In genomic region chr10:80300672-80301181, GRCm38 (mm10) we compare ENCODE assay signal across 12 mouse cellular contexts. TPM values are rescaled to one million over a fixed set of nuclear protein-coding genes. Genes with fewer than 3 reads are reported as not detected.
DNase-seq lines count a peak whose midpoint lies in the region; ATAC-seq and TF ChIP-seq lines count a peak whose summit lies in the region.
"Had no signal": no experiment of that assay in that cellular context is flagged by ENCODE, and none has a peak within 500 bp of the region (broad histone marks: within the 10 kb centered on the region; RNA-seq: fewer than 3 reads in every experiment).

No protein-coding gene starts in this region.

- H3K27me3 ChIP-seq in embryonic facial prominence, embryonic 10.5 days (replicated peaks; ENCODE audit: low read depth, poor library complexity, severe bottlenecking) = peaks cover 90% of the 10 kb centered on the region
- no peaks in the 10 kb centered on the region for H3K27me3 ChIP-seq in hindbrain, embryonic 13.5 days
- H3K27me3 ChIP-seq in kidney, embryonic 16.5 days (ENCODE audit: insufficient read depth, low read length) = peaks cover 68% of the 10 kb centered on the region
- H3K27me3 ChIP-seq: Patski had no signal

- H3K9me3 ChIP-seq in embryonic facial prominence, embryonic 10.5 days = no peaks in the 10 kb centered on the region
- no peaks in the 10 kb centered on the region for H3K9me3 ChIP-seq in hindbrain, embryonic 13.5 days
- H3K9me3 ChIP-seq in kidney, embryonic 16.5 days (ENCODE audit: low read length) = no peaks in the 10 kb centered on the region
- H3K9me3 ChIP-seq: lung, embryonic 15.5 days had no signal

- TF ChIP-seq CTCF in gastrocnemius, adult 2 months (IDR thresholded peaks at IDR 0.05) = no peak

- peak overlapping the region; percentile 75; the same call in 1 of the 2 replicates for H3K27ac ChIP-seq in gastrocnemius, adult 2 months
- H3K27ac ChIP-seq in embryonic facial prominence, embryonic 10.5 days (replicated peaks) = peak overlapping the region; percentile 81
- H3K27ac ChIP-seq in hindbrain, embryonic 13.5 days = peak overlapping the region; percentile 97
- no peak overlapping the region for H3K27ac ChIP-seq in kidney, embryonic 16.5 days (ENCODE audit: low read length)
- H3K27ac ChIP-seq: lung, embryonic 15.5 days had no signal

- peak overlapping the region; percentile 99 for H3K9ac ChIP-seq in hindbrain, embryonic 13.5 days
- H3K9ac ChIP-seq in kidney, embryonic 16.5 days (replicated peaks; ENCODE audit: low read length) = no peak overlapping the region
- H3K9ac ChIP-seq: lung, embryonic 15.5 days had no signal

- peaks cover 10% of the 10 kb centered on the region for H3K36me3 ChIP-seq in embryonic facial prominence, embryonic 10.5 days (replicated peaks)
- H3K36me3 ChIP-seq in hindbrain, embryonic 13.5 days = peaks cover 39% of the 10 kb centered on the region
- H3K36me3 ChIP-seq in kidney, embryonic 16.5 days (ENCODE audit: insufficient read depth, low read length) = no peaks in the 10 kb centered on the region
- H3K36me3 ChIP-seq: lung, embryonic 15.5 days had no signal

- 18% methylated on average over 11 of the region's 11 CpGs for WGBS in embryonic facial prominence, embryonic 10.5 days
- 6% methylated on average over 11 of the region's 11 CpGs for WGBS in hindbrain, embryonic 13.5 days
- WGBS in kidney, embryonic 16.5 days = 27% methylated on average over 11 of the region's 11 CpGs

- peak overlapping the region; percentile 98 for H3K4me2 ChIP-seq in hindbrain, embryonic 13.5 days
- no peak overlapping the region for H3K4me2 ChIP-seq in kidney, embryonic 16.5 days (replicated peaks; ENCODE audit: low read depth, low read length)
- H3K4me2 ChIP-seq: lung, embryonic 15.5 days had no signal

- H3K4me1 ChIP-seq in embryonic facial prominence, embryonic 10.5 days = peaks cover 75% of the 10 kb centered on the region
- peaks cover 89% of the 10 kb centered on the region for H3K4me1 ChIP-seq in hindbrain, embryonic 13.5 days (replicated peaks)
- peaks cover 20% of the 10 kb centered on the region for H3K4me1 ChIP-seq in kidney, embryonic 16.5 days (ENCODE audit: insufficient read depth, low read length)

- ATAC-seq in hindbrain, embryonic 13.5 days (ENCODE audit: low FRiP score) = peak; percentile 85
- ATAC-seq in kidney, embryonic 16.5 days (ENCODE audit: low FRiP score, low TSS enrichment) = no peak
- ATAC-seq: Patski had no signal

- intact Hi-C loops in gastrocnemius, adult 2 months (cut with DNase I) = no loop called here

- H3K4me3 ChIP-seq in gastrocnemius, adult 2 months = no peak overlapping the region
- H3K4me3 ChIP-seq in embryonic facial prominence, embryonic 10.5 days = peak overlapping the region; percentile 56
- H3K4me3 ChIP-seq in hindbrain, embryonic 13.5 days = peak overlapping the region; percentile 69
- H3K4me3 ChIP-seq in kidney, embryonic 16.5 days (ENCODE audit: low read length) = no peak overlapping the region
- H3K4me3 ChIP-seq: lung, embryonic 15.5 days had no signal

- no peak for DNase-seq in gastrocnemius, adult 2 months
- no peak for DNase-seq in gastrocnemius, adult 8-10 months (ENCODE audit: low spot score in 2 of 2)
- DNase-seq in embryonic facial prominence, embryonic 10.5 days (ENCODE audit: low spot score) = no peak
- peak; percentile 48 for DNase-seq in neural tube, embryonic 10.5 days (ENCODE audit: extremely low spot score, low spot score)
- no peak for DNase-seq in layer of hippocampus, adult 9-10 months (ENCODE audit: low spot score)
- no peak for DNase-seq in kidney, postnatal 14 days
- DNase-seq: heart, postnatal 10 days; layer of hippocampus, postnatal 36 days had no signal

RNA-seq across cellular contexts. Expression of gene Apc2, which starts 5.0 kb away (rescaled TPM):
- under 1 TPM; 0.20 to 0.77 TPM for total RNA-seq in gastrocnemius, adult 2 months (2021)
- total RNA-seq in gastrocnemius, adult 8-10 months (2022) = under 1 TPM; 0.24 to 0.54 (median 0.31) TPM
- 11.8 and 12.6 TPM in 2 replicates for polyA plus RNA-seq in embryonic facial prominence, embryonic 10.5 days (2016; fragmentation: Nextera tagmentation; extraction: Ambion mirVana)
- 182 and 183 TPM in 2 replicates for polyA plus RNA-seq in hindbrain, embryonic 13.5 days (2015; fragmentation: Nextera tagmentation; extraction: Ambion mirVana)
- 1.6 and 1.9 TPM in 2 replicates for polyA plus RNA-seq in kidney, embryonic 16.5 days (2015; fragmentation: Nextera tagmentation; extraction: Ambion mirVana)

RNA-seq across cellular contexts. Expression of gene Rps15, which starts 8.5 kb away (rescaled TPM):
- total RNA-seq in gastrocnemius, adult 2 months (2021) = 100 to 1,000 TPM; 634 to 773 TPM
- total RNA-seq in gastrocnemius, adult 8-10 months (2022) = 100 to 1,000 TPM; 626 to 776 (median 688) TPM
- 1,079 and 1,119 TPM in 2 replicates for polyA plus RNA-seq in embryonic facial prominence, embryonic 10.5 days (2016; fragmentation: Nextera tagmentation; extraction: Ambion mirVana)
- 583 and 598 TPM in 2 replicates for polyA plus RNA-seq in hindbrain, embryonic 13.5 days (2015; fragmentation: Nextera tagmentation; extraction: Ambion mirVana)
- polyA plus RNA-seq in kidney, embryonic 16.5 days (2015; fragmentation: Nextera tagmentation; extraction: Ambion mirVana) = 899 and 901 TPM in 2 replicates

RNA-seq across cellular contexts. Expression of gene 2310011J03Rik, which starts 19.6 kb away (rescaled TPM):
- total RNA-seq in gastrocnemius, adult 2 months (2021) = 1 to 10 TPM; 5.7 to 8.1 TPM
- total RNA-seq in gastrocnemius, adult 8-10 months (2022) = 1 to 10 TPM; 5.4 to 8.9 (median 6.6) TPM
- polyA plus RNA-seq in embryonic facial prominence, embryonic 10.5 days (2016; fragmentation: Nextera tagmentation; extraction: Ambion mirVana) = 53.7 and 56.2 TPM in 2 replicates
- polyA plus RNA-seq in hindbrain, embryonic 13.5 days (2015; fragmentation: Nextera tagmentation; extraction: Ambion mirVana) = 28.5 and 29.1 TPM in 2 replicates
- polyA plus RNA-seq in kidney, embryonic 16.5 days (2015; fragmentation: Nextera tagmentation; extraction: Ambion mirVana) = 52.9 and 54.8 TPM in 2 replicates

RNA-seq across cellular contexts. Expression of gene Pcsk4, which starts 28.6 kb away (rescaled TPM):
- total RNA-seq in gastrocnemius, adult 2 months (2021) = 1 to 10 TPM in 1 of 2 experiments, under 1 TPM in 1; 0.84 to 1.0 TPM
- 1 to 10 TPM in 1 of 4 experiments, under 1 TPM in 3; 0.67 to 1.1 (median 0.91) TPM for total RNA-seq in gastrocnemius, adult 8-10 months (2022)
- polyA plus RNA-seq in embryonic facial prominence, embryonic 10.5 days (2016; fragmentation: Nextera tagmentation; extraction: Ambion mirVana) = 5.0 and 5.5 TPM in 2 replicates
- polyA plus RNA-seq in hindbrain, embryonic 13.5 days (2015; fragmentation: Nextera tagmentation; extraction: Ambion mirVana) = 1.9 and 2.5 TPM in 2 replicates
- 8.6 and 8.8 TPM in 2 replicates for polyA plus RNA-seq in kidney, embryonic 16.5 days (2015; fragmentation: Nextera tagmentation; extraction: Ambion mirVana)

RNA-seq across cellular contexts. Expression of gene Reep6, which starts 29.0 kb away (rescaled TPM):
- 1 to 10 TPM; 1.5 to 2.5 TPM for total RNA-seq in gastrocnemius, adult 2 months (2021)
- 1 to 10 TPM; 2.6 to 4.0 (median 3.2) TPM for total RNA-seq in gastrocnemius, adult 8-10 months (2022)
- polyA plus RNA-seq in embryonic facial prominence, embryonic 10.5 days (2016; fragmentation: Nextera tagmentation; extraction: Ambion mirVana) = 6.6 TPM in 2 replicates
- 3.1 and 3.5 TPM in 2 replicates for polyA plus RNA-seq in hindbrain, embryonic 13.5 days (2015; fragmentation: Nextera tagmentation; extraction: Ambion mirVana)
- polyA plus RNA-seq in kidney, embryonic 16.5 days (2015; fragmentation: Nextera tagmentation; extraction: Ambion mirVana) = 11.0 and 11.5 TPM in 2 replicates

Comparison
In these comparisons a context has a peak if more than half of its experiments do, and no peak if none do; other contexts are left out.
1. H3K4me3 ChIP-seq: peak in embryonic facial prominence, embryonic 10.5 days (single experiment) and hindbrain, embryonic 13.5 days (single experiment); none in gastrocnemius, adult 2 months (single experiment) and kidney, embryonic 16.5 days (single experiment).
2. RNA of gene Apc2, which starts 5.0 kb away (polyA plus RNA-seq): 182 to 183 TPM in hindbrain, embryonic 13.5 days; 11.8 to 12.6 TPM in embryonic facial prominence, embryonic 10.5 days and 1.6 to 1.9 TPM in kidney, embryonic 16.5 days; every median in the first group is over 10 times any median in the second.